Mouse (Mus musculus): ENCODE data around the gene Zfp984. TPM values are rescaled to one million over a fixed set of nuclear protein-coding genes. Genes with fewer than 3 reads are reported as not detected.
"Not testable (repeated sequence)": the region's sequence is repeated elsewhere in the genome, so short reads cannot be mapped to it uniquely, and the experiment has no call there.

Gene Zfp984
- 3.9 and 4.6 TPM in 2 replicates for polyA plus RNA-seq (2015; fragmentation: Nextera tagmentation; extraction: Ambion mirVana)

DNA sequence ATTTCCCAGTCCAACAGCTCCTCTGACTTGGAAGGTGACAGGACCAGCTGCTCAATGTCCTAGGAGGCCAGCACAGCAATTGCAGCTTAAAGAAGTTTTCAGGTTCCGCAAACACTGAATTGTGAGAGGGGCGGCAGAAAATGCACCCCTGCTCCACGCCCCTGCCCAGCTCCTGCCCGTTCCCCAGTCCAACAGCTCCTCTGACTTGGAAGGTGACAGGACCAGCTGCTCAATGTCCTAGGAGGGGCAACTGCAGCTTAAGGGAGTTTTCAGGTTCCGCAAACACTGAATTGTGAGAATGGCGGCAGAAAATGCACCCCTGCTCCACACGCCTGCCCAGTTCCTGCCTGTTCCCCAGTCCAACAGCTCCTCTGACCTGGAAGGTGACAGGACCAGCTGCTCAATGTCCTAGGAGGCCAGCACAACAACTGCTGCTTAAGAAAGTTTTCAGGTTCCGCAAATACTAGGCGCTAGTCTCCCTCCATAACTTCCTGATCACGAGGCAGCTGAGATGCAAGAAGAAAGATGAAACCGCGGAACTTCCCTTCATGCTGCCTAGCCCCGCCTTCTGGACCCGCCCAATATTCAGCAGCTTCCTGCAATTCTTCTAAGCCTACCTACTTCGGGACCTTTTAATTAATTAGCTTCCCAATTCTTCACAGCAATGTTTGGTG, at the start of gene Zfp984:
Zfp984 (minus strand) TSS at position 497 of the 674 bp plus-strand sequence.
- peak; percentile 45; the same call in 1 of the 2 replicates for ATAC-seq
- H3K4me3 ChIP-seq (replicated peaks) = peak within 1 kb of the TSS; percentile 42
- 15% methylated on average over 15 of the region's 15 CpGs for WGBS
- H3K36me3 ChIP-seq; H3K27ac ChIP-seq; H3K9me3 ChIP-seq; H3K27me3 ChIP-seq; H3K4me1 ChIP-seq (replicated peaks): not testable (repeated sequence)
- H3K4me2 ChIP-seq (replicated peaks) = peak within 1 kb of the TSS; percentile 64
- peak within 1 kb of the TSS; percentile 55 for H3K9ac ChIP-seq (replicated peaks)

GRCm38 (mm10) chr4:147850776-147851175, 41.2 kb upstream of the Zfp984 start:
- Histone ChIP-seq H3K27me3 (no peaks in the 10 kb centered on the region), H3K27ac (no peak overlapping the region), H3K9ac (replicated peaks) (no peak overlapping the region), H3K4me3 (replicated peaks) (no peak overlapping the region), H3K36me3 (peaks cover 4% of the 10 kb centered on the region; the same call in 1 of the 2 replicates), H3K9me3 (no peaks in the 10 kb centered on the region), H3K4me1 (replicated peaks) (peaks cover 13% of the 10 kb centered on the region), H3K4me2 (replicated peaks) (no peak overlapping the region)
- WGBS = 83% methylated on average over 2 of the region's 2 CpGs
- no peak for ATAC-seq

DNA sequence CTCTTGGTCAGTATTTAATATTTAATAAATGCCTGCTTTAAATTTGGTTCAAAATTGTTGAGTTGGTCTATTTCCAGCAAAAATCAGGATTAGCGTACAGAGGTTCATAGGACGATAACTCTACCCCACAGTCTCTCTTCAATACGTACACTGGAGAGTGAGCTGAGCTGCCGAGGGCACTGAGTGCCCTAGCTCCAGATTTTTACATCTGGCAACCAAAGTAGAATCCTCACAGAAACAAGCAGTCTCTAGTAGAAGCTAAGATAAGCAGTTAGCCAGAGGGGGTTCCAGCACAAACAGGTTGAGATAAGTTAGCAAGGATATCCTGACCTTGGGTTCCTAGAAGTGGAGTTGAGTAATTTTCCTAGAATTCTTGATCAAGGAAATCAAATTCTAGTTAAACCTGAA, 39.0 kb upstream of the Zfp984 start:
- Histone ChIP-seq H3K4me3 (replicated peaks) (peak overlapping the region; percentile 77), H3K4me2 (replicated peaks) (peak overlapping the region; percentile 67), H3K9ac (replicated peaks) (peak overlapping the region; percentile 64), H3K27me3 (no peaks in the 10 kb centered on the region), H3K9me3 (peaks cover 4% of the 10 kb centered on the region), H3K4me1 (replicated peaks) (peaks cover 13% of the 10 kb centered on the region), H3K27ac (no peak overlapping the region), H3K36me3 (peaks cover 25% of the 10 kb centered on the region)
- peak; percentile 80 for ATAC-seq
- WGBS = 3% methylated on average over 4 of the region's 4 CpGs

DNA sequence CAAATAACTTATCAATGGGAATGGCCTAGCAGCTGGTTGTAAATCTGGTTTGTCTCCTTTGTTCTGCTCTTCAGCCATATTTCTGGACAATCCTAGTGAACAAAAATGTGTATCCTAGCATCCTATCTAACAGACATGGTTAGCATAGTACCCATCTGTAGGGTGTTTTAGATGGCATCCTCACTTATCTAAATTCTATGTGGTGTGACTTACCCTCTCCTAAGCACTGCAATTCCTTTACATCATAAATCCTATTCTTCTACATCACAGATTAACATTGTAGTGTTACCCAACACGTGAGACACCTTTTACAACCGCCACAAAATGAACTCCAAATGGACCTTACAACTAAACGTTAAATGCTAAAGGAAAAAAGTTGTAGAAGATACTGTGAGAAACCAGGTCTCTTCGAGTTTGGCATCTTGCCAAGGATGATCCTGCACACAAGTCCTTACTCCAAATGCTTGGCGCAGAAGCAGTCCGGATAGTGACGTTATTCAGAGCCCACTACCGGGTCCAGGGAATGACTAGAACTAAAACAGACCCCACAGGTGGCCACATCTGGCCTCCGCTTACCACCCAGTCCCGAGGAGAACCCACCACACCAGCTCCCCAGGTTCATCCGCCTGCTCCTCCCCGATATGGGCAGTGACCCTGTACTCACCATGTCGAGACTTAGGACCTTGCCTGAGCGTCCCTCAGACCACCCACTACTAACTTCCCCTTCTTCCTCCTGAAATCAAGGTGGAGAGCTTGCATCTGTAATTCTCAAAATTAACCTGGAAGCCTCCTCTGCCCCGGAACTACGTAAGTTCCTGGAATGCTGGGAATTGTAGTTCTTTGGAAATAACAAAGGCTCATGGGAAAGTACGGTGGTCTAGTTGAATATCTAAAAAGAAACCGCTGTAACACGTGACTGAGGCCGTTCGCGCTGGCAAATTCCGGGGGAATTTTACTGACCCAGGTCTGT, 38.3 kb upstream of the Zfp984 start, which contains the start of gene Zfp933:
Zfp933 (minus strand) TSS at position 753 of the 970 bp plus-strand sequence.
- Histone ChIP-seq H3K4me2 (replicated peaks) (peak within 1 kb of the TSS; percentile 67), H3K27ac (no peak within 1 kb of the TSS), H3K27me3 (no peaks in the 10 kb centered on the region), H3K36me3 (peaks cover 32% of the 10 kb centered on the region), H3K4me1 (replicated peaks) (peaks cover 13% of the 10 kb centered on the region), H3K9ac (replicated peaks) (peak within 1 kb of the TSS; percentile 75), H3K9me3 (peaks cover 11% of the 10 kb centered on the region), H3K4me3 (replicated peaks) (peak within 1 kb of the TSS; percentile 77)
- 4% methylated on average over 23 of the region's 23 CpGs for WGBS
- ATAC-seq = peak; percentile 95

- Histone ChIP-seq H3K4me2 (replicated peaks) (no peak overlapping the region), H3K9ac (replicated peaks) (no peak overlapping the region), H3K27ac (no peak overlapping the region), H3K4me1 (replicated peaks) (peaks cover 7% of the 10 kb centered on the region), H3K9me3 (peaks cover 25% of the 10 kb centered on the region), H3K36me3 (peaks cover 55% of the 10 kb centered on the region), H3K4me3 (replicated peaks) (no peak overlapping the region), H3K27me3 (no peaks in the 10 kb centered on the region)
- ATAC-seq = no peak
- WGBS = 99% methylated on average over 3 of the region's 3 CpGs
Observed at GRCm38 (mm10) chr4:147842871-147843270, 33.3 kb upstream of the Zfp984 start.

GRCm38 (mm10) chr4:147839282-147839681, 29.7 kb upstream of the Zfp984 start:
- not testable (repeated sequence) for H3K27me3 ChIP-seq; ATAC-seq; H3K9ac ChIP-seq (replicated peaks); H3K4me3 ChIP-seq (replicated peaks); H3K27ac ChIP-seq; H3K4me2 ChIP-seq (replicated peaks); H3K4me1 ChIP-seq (replicated peaks)
- WGBS = 96% methylated on average over 18 of the region's 26 CpGs
- Histone ChIP-seq H3K9me3 (peaks cover 25% of the 10 kb centered on the region), H3K36me3 (peaks cover 37% of the 10 kb centered on the region)

GRCm38 (mm10) chr4:147824389-147824788, 14.8 kb upstream of the Zfp984 start:
- H3K4me2 ChIP-seq (replicated peaks) = no peak overlapping the region
- H3K36me3 ChIP-seq = peaks cover 83% of the 10 kb centered on the region
- H3K4me3 ChIP-seq (replicated peaks) = no peak overlapping the region
- no peak overlapping the region for H3K9ac ChIP-seq (replicated peaks)
- ATAC-seq = no peak
- 93% methylated on average over 4 of the region's 4 CpGs for WGBS
- H3K9me3 ChIP-seq = peaks cover 76% of the 10 kb centered on the region
- H3K27me3 ChIP-seq = no peaks in the 10 kb centered on the region
- no peaks in the 10 kb centered on the region for H3K4me1 ChIP-seq (replicated peaks)
- H3K27ac ChIP-seq = no peak overlapping the region

DNA sequence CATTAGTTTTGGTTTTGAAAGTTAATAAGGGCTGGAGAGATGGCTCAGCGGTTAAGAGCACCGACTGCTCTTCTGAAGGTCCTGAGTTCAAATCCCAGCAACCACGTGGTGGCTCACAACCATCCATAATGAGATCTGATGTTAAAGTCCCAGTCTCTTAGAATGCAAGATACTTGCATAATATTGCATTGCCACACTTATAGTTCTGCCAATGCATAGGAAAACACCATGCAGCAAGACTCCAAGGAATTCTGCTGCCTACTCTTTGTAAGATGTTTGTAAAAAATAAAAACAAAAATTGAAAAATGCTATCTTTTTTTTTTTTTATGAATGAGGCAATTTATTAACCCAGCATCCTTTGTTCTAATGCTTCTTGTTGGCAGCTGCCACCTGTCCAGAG, 11.8 kb upstream of the Zfp984 start:
- H3K9me3 ChIP-seq = peaks cover 63% of the 10 kb centered on the region
- H3K4me3 ChIP-seq (replicated peaks); ATAC-seq; H3K9ac ChIP-seq (replicated peaks); H3K4me1 ChIP-seq (replicated peaks); H3K27ac ChIP-seq; H3K27me3 ChIP-seq; H3K4me2 ChIP-seq (replicated peaks): not testable (repeated sequence)
- peaks cover 56% of the 10 kb centered on the region for H3K36me3 ChIP-seq
- WGBS = 84% methylated on average over 3 of the region's 3 CpGs

GRCm38 (mm10) chr4:147819659-147820058, 10.1 kb upstream of the Zfp984 start:
- H3K9ac ChIP-seq (replicated peaks); H3K4me2 ChIP-seq (replicated peaks); H3K4me1 ChIP-seq (replicated peaks); ATAC-seq; H3K27me3 ChIP-seq; H3K27ac ChIP-seq; H3K4me3 ChIP-seq (replicated peaks): not testable (repeated sequence)
- WGBS = 84% methylated on average over 7 of the region's 7 CpGs
- Histone ChIP-seq H3K9me3 (peaks cover 46% of the 10 kb centered on the region), H3K36me3 (peaks cover 38% of the 10 kb centered on the region)

- Histone ChIP-seq H3K27ac (no peak overlapping the region), H3K9me3 (peaks cover 6% of the 10 kb centered on the region), H3K4me3 (replicated peaks) (no peak overlapping the region), H3K4me1 (replicated peaks) (no peaks in the 10 kb centered on the region), H3K27me3 (no peaks in the 10 kb centered on the region), H3K36me3 (no peaks in the 10 kb centered on the region), H3K4me2 (replicated peaks) (no peak overlapping the region), H3K9ac (replicated peaks) (no peak overlapping the region)
- no peak for ATAC-seq
- 85% methylated on average over 2 of the region's 2 CpGs for WGBS
Observed at GRCm38 (mm10) chr4:147814592-147815167, 5.1 kb upstream of the Zfp984 start.

DNA sequence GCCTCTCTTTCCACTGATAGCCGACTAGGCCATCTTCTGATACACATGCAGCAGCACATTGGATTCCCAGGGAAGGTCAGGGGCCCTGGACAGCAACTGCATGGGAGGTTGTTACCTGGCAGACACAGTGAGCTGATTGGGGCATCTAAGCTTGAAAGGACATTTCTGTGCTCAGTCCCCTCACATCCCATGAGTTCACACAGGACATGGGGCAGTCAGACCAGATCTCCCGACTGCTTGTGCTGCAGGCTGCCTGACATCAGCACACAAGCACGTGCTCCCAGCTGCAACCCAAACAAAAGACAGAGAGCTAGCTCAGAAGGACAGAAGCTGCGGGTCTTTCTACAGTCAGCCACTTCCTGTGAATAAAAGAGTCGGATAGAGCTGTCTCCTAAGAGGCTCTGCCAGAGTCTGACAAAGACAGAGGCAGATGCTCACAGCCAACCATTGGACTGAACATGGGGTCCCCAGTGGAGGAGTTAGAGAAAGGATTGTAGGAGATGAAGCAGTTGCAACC, 3.7 kb upstream of the Zfp984 start:
- H3K9ac ChIP-seq (replicated peaks) = no peak overlapping the region
- no peak overlapping the region for H3K4me2 ChIP-seq (replicated peaks)
- 47% methylated on average over 5 of the region's 5 CpGs for WGBS
- no peak overlapping the region for H3K4me3 ChIP-seq (replicated peaks)
- no peak overlapping the region for H3K27ac ChIP-seq
- peaks cover 4% of the 10 kb centered on the region for H3K9me3 ChIP-seq
- ATAC-seq = peak; percentile 63; the same call in 1 of the 2 replicates
- H3K4me1 ChIP-seq (replicated peaks) = peaks cover 4% of the 10 kb centered on the region; the same call in 1 of the 2 replicates
- H3K36me3 ChIP-seq = no peaks in the 10 kb centered on the region
- H3K27me3 ChIP-seq = no peaks in the 10 kb centered on the region

All from midbrain, embryonic 13.5 days (tissue).